Mouse (Mus musculus) liver, embryonic 14.5 days (tissue): Measurements from ENCODE around the gene Elovl6.

Experiments
- CTCF ChIP-seq: IDR thresholded peaks from 2 replicates; pipeline ENCODE4 v1.5.1; 2016; ENCODE audit warnings: antibody characterized with exemption, low read depth, control low read depth
- EP300 ChIP-seq: IDR thresholded peaks from 2 replicates; pipeline ENCODE4 v1.6.1; 2016; ENCODE audit warnings: antibody characterized with exemption, low read depth

DNA sequence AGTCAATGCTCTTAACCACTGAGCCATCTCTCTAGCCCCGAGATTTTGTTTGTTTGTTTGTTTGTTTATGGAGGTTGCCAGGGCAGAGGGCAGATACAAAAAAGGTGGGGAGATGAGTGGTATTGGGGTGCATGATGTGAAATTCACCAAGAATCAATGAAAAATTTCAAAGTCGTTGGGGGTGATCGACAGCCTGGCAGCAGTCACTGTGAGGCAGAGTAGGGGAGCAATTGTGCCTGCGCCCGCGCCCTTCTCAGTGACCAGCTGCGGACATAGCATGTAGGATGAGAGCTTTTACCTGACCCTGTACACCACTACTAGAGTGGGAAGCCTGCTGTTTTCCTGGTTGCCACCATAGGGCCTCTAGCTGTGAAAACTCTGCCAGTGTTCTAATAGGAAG is 143.8 kb downstream of the Elovl6 start:
- TF ChIP-seq CTCF, result no peak
- TF ChIP-seq EP300, result no peak
